ENCODE assay signal across 8 mouse cellular contexts in the genomic region with DNA sequence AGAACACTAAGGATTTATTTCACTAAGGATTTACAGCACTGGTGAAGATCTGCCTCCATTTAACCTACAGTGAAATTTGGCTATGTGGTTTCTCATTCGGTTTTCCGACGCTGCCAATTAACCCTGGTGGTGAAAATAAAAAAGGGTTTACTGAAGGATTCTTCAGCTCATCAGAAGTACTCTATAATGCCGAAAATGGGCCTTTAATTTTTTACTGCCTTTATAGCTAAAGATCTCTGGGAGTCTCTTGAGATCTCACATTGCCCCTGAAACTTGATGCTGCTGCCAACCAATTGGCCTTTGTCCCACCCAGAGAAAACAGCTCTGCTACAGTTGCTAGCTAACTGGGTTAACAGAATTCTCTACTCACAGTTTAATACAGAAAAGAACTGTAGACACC. TPM values are rescaled to one million over a fixed set of nuclear protein-coding genes. Genes with fewer than 3 reads are reported as not detected.
A peak's percentile ranks its signal among the peaks of the same experiment; 100 is the strongest.
DNase-seq lines count a peak whose midpoint lies in the region; ATAC-seq and TF ChIP-seq lines count a peak whose summit lies in the region.

No protein-coding gene starts in this region.

- H3K36me3 ChIP-seq in CH12.LX (replicated peaks in 1 of 2; ENCODE audit: control insufficient read depth in 1 of 2, insufficient read depth in 1 of 2, low read length in 1 of 2), result peaks cover 17 to 23% of the 10 kb centered on the region in 2 experiments
- H3K36me3 ChIP-seq in kidney, postnatal 0 days (ENCODE audit: insufficient read depth, low read length), result peaks cover 21% of the 10 kb centered on the region
- H3K36me3 ChIP-seq in neural tube, embryonic 13.5 days, result peaks cover 23% of the 10 kb centered on the region

- intact Hi-C loops in gastrocnemius, postnatal 36 days (cut with DNase I), result loop anchor here (1.0 kb wide), 1 partner anchor 12 kb away; no protein-coding TSS in a partner anchor

- H3K9me3 ChIP-seq in CH12.LX (replicated peaks; ENCODE audit: low read length), result no peaks in the 10 kb centered on the region
- H3K9me3 ChIP-seq in kidney, postnatal 0 days (replicated peaks; ENCODE audit: low read length), result no peaks in the 10 kb centered on the region
- no peaks in the 10 kb centered on the region for H3K9me3 ChIP-seq in neural tube, embryonic 13.5 days

- peak overlapping the region; percentile 67 for H3K4me2 ChIP-seq in CH12.LX (ENCODE audit: insufficient read depth, low read depth, poor library complexity, severe bottlenecking)
- peak overlapping the region; percentile 51 for H3K4me2 ChIP-seq in kidney, postnatal 0 days (ENCODE audit: low read length)
- H3K4me2 ChIP-seq in neural tube, embryonic 13.5 days, result peak overlapping the region; percentile 55

- WGBS in kidney, postnatal 0 days, result 0% methylated on average over 4 of the region's 4 CpGs
- WGBS in neural tube, embryonic 13.5 days, result 2% methylated on average over 4 of the region's 4 CpGs

- peak overlapping the region in 2 of 3 experiments; percentile 55 to 83 for H3K4me3 ChIP-seq in CH12.LX (replicated peaks in 1 of 3; ENCODE audit: low read depth in 2 of 3, low read length in 2 of 3, poor library complexity in 1 of 3)
- peak overlapping the region; percentile 19 for H3K4me3 ChIP-seq in embryonic fibroblast, embryonic 13.5 days (ENCODE audit: insufficient read depth, low read length)
- peak overlapping the region; percentile 100 for H3K4me3 ChIP-seq in kidney, postnatal 0 days (replicated peaks; ENCODE audit: low read depth, low read length)
- H3K4me3 ChIP-seq in neural tube, embryonic 13.5 days, result peak overlapping the region; percentile 76

- H3K9ac ChIP-seq in CH12.LX (ENCODE audit: insufficient read depth, low read depth), result peak overlapping the region; percentile 77
- H3K9ac ChIP-seq in kidney, postnatal 0 days (ENCODE audit: low read depth, low read length), result peak overlapping the region; percentile 61
- H3K9ac ChIP-seq in neural tube, embryonic 13.5 days, result peak overlapping the region; percentile 67

- no peak for TF ChIP-seq POLR2A in CH12.LX (IDR thresholded peaks at IDR 0.05; ENCODE audit: low read depth, low read length)
- no peak for TF ChIP-seq POLR2A in embryonic fibroblast, embryonic 13.5 days (IDR thresholded peaks at IDR 0.05; ENCODE audit: low read depth, low read length)

- no peak for TF ChIP-seq EP300 in CH12.LX (IDR thresholded peaks at IDR 0.05; ENCODE audit: low read length)

- in situ Hi-C loops in CH12.LX (cut with MboI; ENCODE audit: low pct_ligation_motif_present, low pct_unique_long_range_greater_than_20kb, low sequenced_read_pairs), result no loop called here

- H3K79me2 ChIP-seq in CH12.LX (replicated peaks; ENCODE audit: control insufficient read depth, extremely low read depth, insufficient read depth, poor library complexity, severe bottlenecking), result peaks cover 16% of the 10 kb centered on the region

- dilution Hi-C loops in CH12.LX (cut with MboI; ENCODE audit: extremely low pct_ligation_motif_present, extremely low pct_unique_long_range_greater_than_20kb, low sequenced_read_pairs), result no loop called here

- H3K27me3 ChIP-seq in CH12.LX (replicated peaks), result no peaks in the 10 kb centered on the region
- no peaks in the 10 kb centered on the region for H3K27me3 ChIP-seq in kidney, postnatal 0 days (ENCODE audit: insufficient read depth, low read length)
- H3K27me3 ChIP-seq in neural tube, embryonic 13.5 days, result no peaks in the 10 kb centered on the region

- no peak overlapping the region for H3K27ac ChIP-seq in CH12.LX (ENCODE audit: insufficient read depth, low read depth)
- peak overlapping the region; percentile 77 for H3K27ac ChIP-seq in embryonic fibroblast, embryonic 13.5 days (ENCODE audit: insufficient read depth, low read length)
- peak overlapping the region; percentile 100 for H3K27ac ChIP-seq in kidney, postnatal 0 days
- H3K27ac ChIP-seq in neural tube, embryonic 13.5 days (replicated peaks), result peak overlapping the region; percentile 99

- TF ChIP-seq RAD21 in CH12.LX (IDR thresholded peaks at IDR 0.05; ENCODE audit: low read depth, low read length), result no peak

- no peak for TF ChIP-seq CTCF in CH12.LX (conservative IDR thresholded peaks at IDR 0.05 in 1 of 2, IDR thresholded peaks at IDR 0.05 in 1 of 2; ENCODE audit: low read depth in 2 of 2, low read length in 2 of 2)
- TF ChIP-seq CTCF in embryonic fibroblast, embryonic 13.5 days (IDR thresholded peaks at IDR 0.05; ENCODE audit: borderline replicate concordance, insufficient read depth, low read length), result no peak
- TF ChIP-seq CTCF in kidney, postnatal 0 days (IDR thresholded peaks at IDR 0.05; ENCODE audit: low read depth), result peak; percentile 39; the same call in 1 of the 2 replicates

- peaks cover 5 to 20% of the 10 kb centered on the region in 2 experiments for H3K4me1 ChIP-seq in CH12.LX (ENCODE audit: control insufficient read depth in 1 of 2, insufficient read depth in 2 of 2)
- H3K4me1 ChIP-seq in embryonic fibroblast, embryonic 13.5 days (ENCODE audit: control insufficient read depth, insufficient read depth, low read length), result peaks cover 2% of the 10 kb centered on the region; the same call in 1 of the 2 replicates
- 0 out of 2 replicates have a peak, but pooled peaks cover 13% of the 10 kb centered on the region for H3K4me1 ChIP-seq in kidney, postnatal 0 days (replicated peaks; ENCODE audit: insufficient read depth, low read length)
- peaks cover 32% of the 10 kb centered on the region for H3K4me1 ChIP-seq in neural tube, embryonic 13.5 days (replicated peaks)

- DNase-seq in cerebellum, postnatal 10 days, result peak; percentile 53 to 68
- no peak for DNase-seq in cerebellum, adult 11 months
- no peak for DNase-seq in CH12.LX (ENCODE audit: extremely low read depth)
- no peak for DNase-seq in kidney, postnatal 0 days (ENCODE audit: low spot score)
- DNase-seq in ovary, postnatal 14 days (ENCODE audit: low spot score), result no peak
- no peak for DNase-seq in gastrocnemius, postnatal 36 days

- ATAC-seq in kidney, postnatal 0 days (replicated peaks; ENCODE audit: low FRiP score, low read depth), result no peak
- ATAC-seq in neural tube, embryonic 13.5 days (ENCODE audit: low read depth), result no peak

TF ChIP-seq in CH12.LX, 34 proteins besides CTCF, POLR2A, EP300 and RAD21:
- TF ChIP-seq NELFE (IDR thresholded peaks at IDR 0.05; ENCODE audit: low read depth, low read length) (no peak), ELF1 (IDR thresholded peaks at IDR 0.05; ENCODE audit: low read depth, low read length) (no peak), ZMIZ1 (IDR thresholded peaks at IDR 0.05; ENCODE audit: low read depth, low read length) (no peak), ETS1 (conservative IDR thresholded peaks at IDR 0.05; ENCODE audit: low read depth, low read length) (no peak), MAZ (IDR thresholded peaks at IDR 0.05; ENCODE audit: low read depth, low read length) (no peak), BHLHE40 (IDR thresholded peaks at IDR 0.05; ENCODE audit: low read depth, low read length) (no peak), TCF12 (IDR thresholded peaks at IDR 0.05; ENCODE audit: low read depth, low read length) (no peak), MAFK (IDR thresholded peaks at IDR 0.05; ENCODE audit: insufficient replicate concordance, low read length) (no peak)

RNA-seq across cellular contexts. Expression of a gene that starts 40.1 kb away (rescaled TPM):
- total RNA-seq in CH12.LX (2012; rRNA removed), result not detected in 2 replicates
- total RNA-seq in CH12.LX (2014; rRNA removed), result not detected in 2 replicates
- not detected in 2 replicates for polyA plus RNA-seq in CH12.LX (2012; ENCODE audit: insufficient read length, low read depth)
- 1.2 and 2.2 TPM in 2 replicates for polyA plus RNA-seq in embryonic fibroblast, embryonic 13.5 days (2011; ENCODE audit: insufficient read length, low read depth, missing spikeins)
- polyA plus RNA-seq in kidney, postnatal 0 days (2015; fragmentation: Nextera tagmentation; extraction: Ambion mirVana), result 2.6 TPM in 2 replicates
- polyA plus RNA-seq in neural tube, embryonic 13.5 days (2015; fragmentation: Nextera tagmentation; extraction: Ambion mirVana), result 41.8 and 44.0 TPM in 2 replicates
- total RNA-seq in gastrocnemius, postnatal 36 days (2021), result not detected

RNA-seq across cellular contexts. Expression of a gene that starts 41.0 kb away (rescaled TPM):
- total RNA-seq in CH12.LX (2012; rRNA removed) (15.4 and 27.8 TPM in 2 replicates), CH12.LX (2014; rRNA removed) (33.0 and 35.3 TPM in 2 replicates)
- polyA plus RNA-seq in CH12.LX (2012; ENCODE audit: insufficient read length, low read depth), result 22.6 and 32.2 TPM in 2 replicates
- polyA plus RNA-seq in embryonic fibroblast, embryonic 13.5 days (2011; ENCODE audit: insufficient read length, low read depth, missing spikeins), result 50.9 and 66.6 TPM in 2 replicates
- polyA plus RNA-seq in kidney, postnatal 0 days (2015; fragmentation: Nextera tagmentation; extraction: Ambion mirVana), result 123 and 137 TPM in 2 replicates
- polyA plus RNA-seq in neural tube, embryonic 13.5 days (2015; fragmentation: Nextera tagmentation; extraction: Ambion mirVana), result 71.4 and 75.0 TPM in 2 replicates
- total RNA-seq in gastrocnemius, postnatal 36 days (2021), result 100 to 1,000 TPM; 152 to 180 TPM

RNA-seq across cellular contexts. Expression of a gene that starts 59.4 kb away (rescaled TPM):
- total RNA-seq in CH12.LX (2012; rRNA removed), result 0.55 and 0.59 TPM in 2 replicates
- 0.22 and 0.32 TPM in 2 replicates for total RNA-seq in CH12.LX (2014; rRNA removed)
- 0.16 TPM in 1 of 2 replicates, not detected in the other for polyA plus RNA-seq in CH12.LX (2012; ENCODE audit: insufficient read length, low read depth)
- 0.60 TPM in 1 of 2 replicates, not detected in the other for polyA plus RNA-seq in embryonic fibroblast, embryonic 13.5 days (2011; ENCODE audit: insufficient read length, low read depth, missing spikeins)
- polyA plus RNA-seq in kidney, postnatal 0 days (2015; fragmentation: Nextera tagmentation; extraction: Ambion mirVana), result 0.77 and 0.87 TPM in 2 replicates
- 1.3 and 1.4 TPM in 2 replicates for polyA plus RNA-seq in neural tube, embryonic 13.5 days (2015; fragmentation: Nextera tagmentation; extraction: Ambion mirVana)
- 10 to 100 TPM; 23.9 to 42.6 TPM for total RNA-seq in gastrocnemius, postnatal 36 days (2021)

Comparison
In these comparisons a context has a peak if more than half of its experiments do, and no peak if none do; other contexts are left out.
1. DNase-seq: peak in cerebellum, postnatal 10 days (2 of 2); none in cerebellum, adult 11 months (single experiment), CH12.LX (single experiment), kidney, postnatal 0 days (single experiment), ovary, postnatal 14 days (single experiment) and gastrocnemius, postnatal 36 days (0 of 2).
2. H3K4me3 ChIP-seq: peak in every context shown above with its lines; median percentile 100 in kidney, postnatal 0 days; 76 in neural tube, embryonic 13.5 days; 69 in CH12.LX; 19 in embryonic fibroblast, embryonic 13.5 days.
3. RNA of a gene that starts 40.1 kb away (polyA plus RNA-seq): 41.8 to 44.0 TPM in neural tube, embryonic 13.5 days; 2.6 TPM in kidney, postnatal 0 days, 1.2 to 2.2 TPM in embryonic fibroblast, embryonic 13.5 days and not detected in CH12.LX; every median in the first group is over 10 times any median in the second.
4. Peak in every context shown above with its lines, with median percentiles within 50 percentile points of each other: H3K4me2 ChIP-seq and H3K9ac ChIP-seq.